Mouse (Mus musculus): ENCODE measurements around the gene Cdc37l1.

DNA sequence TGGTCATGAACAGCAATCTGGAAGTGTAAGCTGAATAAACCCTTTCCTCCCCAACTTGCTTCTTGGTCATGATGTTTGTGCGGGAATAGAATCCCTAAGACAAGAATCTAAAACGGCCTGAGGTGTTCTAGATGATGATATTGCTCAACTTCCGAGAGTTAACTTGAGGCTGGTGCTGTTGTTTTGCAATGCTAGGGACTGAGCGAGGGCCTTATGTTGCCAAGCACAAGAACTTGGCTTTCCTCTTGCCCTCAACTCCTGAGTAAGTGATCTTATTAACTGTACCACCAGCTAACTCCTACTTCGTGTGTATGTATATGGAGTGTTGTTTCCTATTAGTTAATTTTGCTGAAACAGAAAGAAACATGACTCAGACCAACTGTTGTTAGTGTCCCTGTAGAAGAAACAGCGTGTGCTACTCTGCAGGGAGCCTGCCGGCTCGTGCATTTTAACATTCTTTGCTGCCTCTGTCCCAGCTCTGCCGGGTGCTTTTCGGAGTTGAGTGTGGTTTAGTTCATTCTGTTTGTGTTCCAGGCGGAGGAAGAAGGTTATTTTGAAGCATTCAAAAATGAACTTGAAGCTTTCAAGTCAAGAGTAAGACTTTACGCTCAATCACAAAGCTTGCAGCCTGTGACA lies 21.3 kb downstream of the Cdc37l1 start:
- TF ChIP-seq POLR2A (IDR thresholded peaks at IDR 0.05; ENCODE audit: extremely low read depth, insufficient read depth, low read length) (no peak), CTCF (IDR thresholded peaks at IDR 0.05; ENCODE audit: low read depth, low read length) (no peak)
